Mouse (Mus musculus) large intestine, adult 2 months (tissue): ENCODE measurements around the gene Pias3. TPM values are rescaled to one million over a fixed set of nuclear protein-coding genes. Genes with fewer than 3 reads are reported as not detected.
"Not testable (repeated sequence)": the region's sequence is repeated elsewhere in the genome, so short reads cannot be mapped to it uniquely, and the experiment has no call there.

ENCODE experiments used
- DNase-seq: peaks from one replicate; pipeline ENCODE4 v3.0.0-alpha.2; 2012; ENCODE audit warnings: low read depth, low spot score
- WGBS: fragments of 180-500 bp; shearing (Covaris S2); methylation state at CpG from one replicate; pipeline ENCODE4 v1.1.7; 2018; 5-methylcytosine and 5-hydroxymethylcytosine counted together
- polyA plus RNA-seq: library from polyadenylated mRNA; depleted of rRNA; stranded (reverse); fragments of >200 nt; gene quantifications from 2 replicates; pipeline ENCODE4 v1.2.3, GENCODE M21; 2012; rRNA removed

The Pias3 gene
- polyA plus RNA-seq: 17.5 and 23.4 TPM in 2 replicates

DNA sequence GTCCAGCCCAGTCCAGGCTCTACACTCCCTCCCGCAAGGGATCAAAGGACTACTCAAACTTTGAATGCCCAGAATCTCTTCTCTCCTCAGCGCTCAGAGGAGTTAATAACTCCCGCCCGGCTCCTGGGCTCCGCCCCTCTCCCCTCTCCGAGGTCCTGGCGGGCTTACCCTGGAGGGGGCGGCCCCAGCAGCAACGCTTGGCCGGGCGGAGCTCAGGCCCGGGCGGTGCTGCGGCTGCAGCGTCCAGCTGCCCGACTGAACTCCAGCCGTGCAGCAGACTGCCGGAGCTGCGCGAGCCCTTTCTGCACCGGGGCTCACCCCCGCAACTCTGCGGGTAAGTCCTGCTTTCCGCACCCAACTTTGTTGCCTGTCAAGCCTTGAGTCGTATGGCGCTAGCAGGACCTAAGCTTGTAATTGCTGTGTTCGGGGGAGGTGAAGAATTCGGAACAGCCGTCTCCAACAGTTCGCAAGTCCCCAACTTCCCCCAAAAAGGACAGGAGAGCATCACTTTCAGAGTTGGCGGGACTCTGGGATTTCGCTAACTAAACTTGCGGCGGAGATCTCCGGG lies at the start of gene Pias3:
TSS of gene Pias3 (plus strand) at position 187 of the 568 bp plus-strand sequence.
- under 1% methylated on average over 35 of the region's 35 CpGs for WGBS
- DNase-seq: no peak

- DNase-seq: no peak
- WGBS: 83% methylated on average over 3 of the region's 3 CpGs
Measured at GRCm38 (mm10) chr3:96647365-96647764, 48.8 kb upstream of the Pias3 start.

DNA sequence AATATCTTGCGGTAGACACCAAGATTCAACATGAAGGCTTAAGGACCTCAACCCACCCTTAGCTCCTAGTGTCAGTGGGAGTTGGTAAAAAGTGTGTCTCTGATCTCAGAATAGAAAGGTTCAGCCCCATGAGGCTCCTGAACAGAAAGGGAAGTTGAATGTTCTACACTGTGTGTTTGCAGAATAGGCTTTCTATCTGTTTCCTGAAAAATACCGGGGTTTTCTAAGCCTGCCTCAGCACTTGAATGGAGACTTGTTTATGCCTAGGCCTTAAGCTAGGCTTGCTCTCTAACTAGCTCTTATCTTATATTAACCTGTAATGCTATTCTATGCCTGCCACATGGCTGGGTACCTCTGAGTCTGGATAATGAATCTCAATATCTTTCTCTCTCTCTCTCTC lies 35.3 kb upstream of the Pias3 start:
- 78% methylated on average over 2 of the region's 2 CpGs for WGBS
- no peak for DNase-seq

GRCm38 (mm10) chr3:96662731-96663316 lies 33.4 kb upstream of the Pias3 start:
- 58% methylated on average over 8 of the region's 8 CpGs for WGBS
- no peak for DNase-seq

- WGBS: 5% methylated on average over 18 of the region's 18 CpGs
- no peak for DNase-seq
Measured at GRCm38 (mm10) chr3:96663432-96664239, 32.5 kb upstream of the Pias3 start.

- WGBS: 86% methylated on average over 7 of the region's 7 CpGs
- DNase-seq: not testable (repeated sequence)
Measured at GRCm38 (mm10) chr3:96665732-96666363, 30.3 kb upstream of the Pias3 start.

DNA sequence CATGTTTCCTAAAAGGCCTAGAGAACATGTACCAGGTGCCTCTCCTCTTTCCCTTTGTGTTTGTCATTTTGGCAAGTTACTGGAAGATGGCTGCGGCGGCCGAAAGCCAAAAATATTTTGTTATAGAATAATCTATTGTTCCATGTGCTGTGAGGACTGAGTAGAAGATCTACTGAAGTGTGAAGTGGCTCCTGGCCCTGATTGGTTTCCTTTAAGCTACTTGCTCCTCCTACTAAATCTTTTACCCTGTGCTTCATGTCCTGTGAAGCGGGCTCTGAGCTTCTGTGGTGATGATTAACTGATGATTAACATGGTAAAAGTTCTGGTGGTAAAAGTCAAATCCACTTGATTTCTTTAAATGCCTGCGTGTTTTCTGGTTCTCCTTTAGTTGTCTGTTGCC lies 29.3 kb upstream of the Pias3 start:
- WGBS: 90% methylated on average over 5 of the region's 5 CpGs
- no peak for DNase-seq

GRCm38 (mm10) chr3:96667316-96667715 lies 28.9 kb upstream of the Pias3 start:
- no peak for DNase-seq
- 40% methylated on average over 1 of the region's 1 CpGs for WGBS

DNA sequence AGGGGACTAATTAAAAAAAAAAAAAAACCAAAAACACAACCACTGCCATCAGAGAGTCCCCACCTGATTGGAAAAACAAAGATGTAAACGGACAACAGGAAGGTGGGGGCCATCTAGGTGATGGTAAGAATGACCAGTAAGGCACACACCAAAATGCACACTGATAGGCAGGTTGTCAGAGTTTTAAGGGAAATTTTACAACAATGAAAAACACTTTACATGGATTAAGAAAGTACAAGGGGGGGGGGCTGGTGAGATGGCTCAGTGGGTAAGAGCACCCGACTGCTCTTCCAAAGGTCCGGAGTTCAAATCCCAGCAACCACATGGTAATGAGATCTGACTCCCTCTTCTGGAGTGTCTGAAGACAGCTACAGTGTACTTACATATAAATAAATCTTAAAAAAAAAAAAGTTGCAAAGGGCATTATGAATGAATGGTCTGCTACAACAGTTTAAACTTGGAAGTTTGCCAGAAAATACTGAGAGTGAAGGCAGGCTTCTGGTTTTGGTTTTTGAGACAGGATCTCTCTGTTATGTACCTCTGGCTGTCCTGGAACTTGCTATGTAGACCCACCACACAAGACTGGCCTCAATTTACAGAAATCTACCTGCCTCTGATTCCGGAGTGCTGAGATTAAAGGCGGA lies 27.6 kb upstream of the Pias3 start:
- 85% methylated on average over 5 of the region's 5 CpGs for WGBS
- DNase-seq: no peak

GRCm38 (mm10) chr3:96669727-96670468 lies 26.3 kb upstream of the Pias3 start, which contains the start of gene Ankrd35:
Ankrd35 (plus strand) TSS chr3:96670131.
- 4% methylated on average over 35 of the region's 35 CpGs for WGBS
- DNase-seq: peak; percentile 40

DNA sequence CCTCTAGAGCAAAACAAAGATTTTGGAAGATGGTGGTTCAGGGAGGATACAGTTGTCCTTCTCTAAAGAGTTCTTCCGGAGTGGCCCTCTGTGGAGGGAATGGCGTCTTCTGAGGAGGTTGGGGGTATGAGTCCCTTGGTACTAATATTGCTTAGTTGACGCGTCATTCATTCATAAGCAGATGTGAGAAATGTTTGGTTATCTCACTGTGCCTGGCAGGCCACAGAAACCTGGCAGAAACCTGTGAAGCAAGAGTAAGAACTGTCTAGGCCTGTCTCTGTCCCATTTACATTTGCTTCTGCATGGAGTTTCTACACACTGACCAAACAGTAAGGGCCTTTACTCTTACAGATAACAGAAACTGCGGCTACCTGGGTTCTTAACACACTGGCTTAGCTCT lies 24.7 kb upstream of the Pias3 start:
- no peak for DNase-seq
- 99% methylated on average over 5 of the region's 5 CpGs for WGBS

GRCm38 (mm10) chr3:96673514-96673913 lies 22.7 kb upstream of the Pias3 start:
- 89% methylated on average over 4 of the region's 4 CpGs for WGBS
- DNase-seq: no peak

- WGBS: 50% methylated on average over 8 of the region's 8 CpGs
- no peak for DNase-seq
Measured at GRCm38 (mm10) chr3:96674442-96674841, 21.7 kb upstream of the Pias3 start.

- DNase-seq: no peak
Measured at GRCm38 (mm10) chr3:96675171-96675570, 21.0 kb upstream of the Pias3 start.

DNA sequence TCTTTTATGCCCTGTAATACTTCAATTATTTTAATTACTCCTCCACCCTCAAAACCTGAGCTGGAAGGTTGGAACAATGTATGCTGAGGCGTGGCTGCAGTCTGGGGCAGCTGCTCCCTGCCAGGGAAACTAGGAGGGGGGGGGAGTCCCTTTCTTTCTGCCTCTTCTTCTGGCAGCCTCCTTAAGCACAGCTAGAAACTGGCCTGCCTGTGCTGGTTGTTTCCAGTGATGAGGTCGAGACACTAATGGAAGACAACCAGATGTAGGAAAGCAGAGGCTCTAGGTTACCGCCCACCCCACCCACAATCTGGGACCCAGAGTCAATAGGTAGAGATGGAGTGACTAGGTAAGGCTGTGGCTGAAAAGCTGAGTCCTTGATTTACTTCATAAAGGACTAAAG lies 20.5 kb upstream of the Pias3 start:
- DNase-seq: no peak
- WGBS: 22% methylated on average over 3 of the region's 3 CpGs

More at GRCm38 (mm10) chr3:96675171-96675570, 21.0 kb upstream of the Pias3 start:
- WGBS: 20% methylated on average over 3 of the region's 3 CpGs

GRCm38 (mm10) chr3:96678456-96678855 lies 17.7 kb upstream of the Pias3 start:
- DNase-seq: no peak
- WGBS: 82% methylated on average over 7 of the region's 7 CpGs

DNA sequence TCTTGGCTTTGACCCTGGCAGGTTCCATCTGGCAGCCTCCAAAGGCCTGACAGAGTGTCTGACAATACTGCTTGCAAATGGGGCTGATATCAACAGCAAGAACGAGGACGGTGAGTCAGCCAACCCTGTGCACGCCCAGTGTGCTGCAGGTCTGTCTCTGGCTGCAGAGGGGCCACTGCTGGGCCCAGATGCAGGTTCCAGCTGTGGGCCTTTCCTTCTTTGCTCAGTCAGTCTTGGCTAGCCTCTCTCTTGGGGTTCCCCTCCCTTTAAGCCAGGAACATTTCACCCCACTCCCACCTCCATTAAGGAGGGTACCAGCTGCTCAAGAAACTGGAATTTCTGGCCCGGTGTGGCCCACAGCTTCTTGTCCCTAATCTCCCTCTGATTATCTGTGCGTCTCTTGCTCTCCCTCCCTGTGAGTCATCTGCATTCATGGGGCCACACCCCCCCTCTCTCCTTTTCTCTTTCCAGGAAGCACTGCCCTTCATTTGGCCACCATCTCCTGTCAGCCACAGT lies 17.0 kb upstream of the Pias3 start:
- 14% methylated on average over 5 of the region's 5 CpGs for WGBS
- no peak for DNase-seq

- WGBS: 72% methylated on average over 12 of the region's 12 CpGs
Measured at GRCm38 (mm10) chr3:96680269-96680956, 15.8 kb upstream of the Pias3 start.

More at GRCm38 (mm10) chr3:96680269-96680956, 15.8 kb upstream of the Pias3 start:
- no peak for DNase-seq
